Mouse (Mus musculus): ENCODE results near the gene Pknox2. TPM values are rescaled to one million over a fixed set of nuclear protein-coding genes. Genes with fewer than 3 reads are reported as not detected.

Gene Pknox2
- total and polyA plus RNA-seq, 2 experiments from 2014 or later, result 26.1 to 27.9 TPM

DNA sequence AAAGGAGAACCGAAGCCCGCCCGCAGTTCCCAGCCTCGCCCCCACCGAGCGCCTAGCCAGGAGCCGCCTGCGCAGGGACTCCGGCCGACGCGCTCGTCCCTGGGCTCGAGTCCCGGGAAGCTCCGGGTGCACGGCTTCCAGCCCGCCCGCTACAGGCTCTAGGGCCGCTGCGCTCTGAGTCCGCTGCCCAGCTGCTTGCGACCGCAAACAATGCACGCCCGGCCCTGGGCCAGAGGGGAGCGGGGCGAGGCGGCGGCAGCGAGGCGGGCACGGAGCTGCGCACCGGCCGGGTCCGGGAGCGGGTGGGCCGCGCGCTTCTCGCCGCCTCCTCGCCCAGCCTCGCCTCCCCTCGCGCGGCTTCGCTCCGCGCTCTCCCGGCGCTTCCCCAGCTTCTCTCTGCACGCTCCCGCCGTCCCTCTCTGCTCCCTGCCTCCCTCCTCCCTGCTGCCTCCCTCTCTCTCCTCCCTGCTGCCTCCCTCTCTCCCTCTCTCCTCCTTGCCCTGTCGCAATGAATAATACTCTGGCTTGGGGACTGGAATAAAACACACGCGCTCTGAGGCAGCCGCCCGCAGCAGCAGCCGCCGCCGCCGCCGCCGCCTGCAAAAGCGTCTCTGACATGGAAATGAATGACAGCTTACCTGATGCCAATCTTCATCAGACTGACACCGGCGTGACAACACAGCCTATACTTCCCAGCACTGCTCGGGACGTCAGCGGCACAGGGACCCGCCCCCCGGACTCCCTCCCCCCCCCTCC is 426 bp downstream of the Pknox2 start:
- Histone ChIP-seq H3K4me1 (ENCODE audit: insufficient read depth) (peaks cover 16% of the 10 kb centered on the region), H3K4me3 (ENCODE audit: low read depth, low read length) (peak overlapping the region; percentile 92), H3K9ac (peak overlapping the region; percentile 96), H3K27ac (ENCODE audit: low read depth, low read length) (peak overlapping the region; percentile 99), H3K4me2 (ENCODE audit: low read depth) (peak overlapping the region; percentile 81), H3K9me3 (ENCODE audit: low read length) (no peaks in the 10 kb centered on the region), H3K27me3 (ENCODE audit: insufficient read depth, low read length) (no peaks in the 10 kb centered on the region), H3K36me3 (ENCODE audit: insufficient read depth) (no peaks in the 10 kb centered on the region)
- DNase-seq (peak; percentile 93), ATAC-seq (peak; percentile 93)
- 2% methylated on average over 67 of the region's 75 CpGs for WGBS
- no peak for TF ChIP-seq CTCF (IDR thresholded peaks at IDR 0.05; ENCODE audit: low read depth)

DNA sequence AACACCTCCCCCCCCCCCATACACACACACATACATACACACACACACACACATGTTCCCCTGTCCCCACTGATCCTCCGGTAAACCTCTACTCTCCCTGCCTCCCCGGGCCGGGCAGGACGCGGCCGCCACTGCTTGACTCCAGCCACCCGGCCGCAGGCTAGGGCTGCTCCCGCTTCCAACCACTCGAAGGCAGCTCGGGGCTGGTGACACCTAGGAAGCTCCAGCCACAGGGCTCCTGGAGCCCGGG is 929 bp downstream of the Pknox2 start:
- DNase-seq (no peak), ATAC-seq (peak; percentile 17)
- no peaks in the 10 kb centered on the region for H3K27me3 ChIP-seq (ENCODE audit: insufficient read depth, low read length)
- H3K9ac ChIP-seq, result peak overlapping the region; percentile 96
- no peak for TF ChIP-seq CTCF (IDR thresholded peaks at IDR 0.05; ENCODE audit: low read depth)
- under 1% methylated on average over 12 of the region's 12 CpGs for WGBS
- no peaks in the 10 kb centered on the region for H3K36me3 ChIP-seq (ENCODE audit: insufficient read depth)
- peaks cover 16% of the 10 kb centered on the region for H3K4me1 ChIP-seq (ENCODE audit: insufficient read depth)
- H3K4me3 ChIP-seq (ENCODE audit: low read depth, low read length), result peak overlapping the region; percentile 92
- H3K9me3 ChIP-seq (ENCODE audit: low read length), result no peaks in the 10 kb centered on the region
- peak overlapping the region; percentile 99 for H3K27ac ChIP-seq (ENCODE audit: low read depth, low read length)
- peak overlapping the region; percentile 81 for H3K4me2 ChIP-seq (ENCODE audit: low read depth)

DNA sequence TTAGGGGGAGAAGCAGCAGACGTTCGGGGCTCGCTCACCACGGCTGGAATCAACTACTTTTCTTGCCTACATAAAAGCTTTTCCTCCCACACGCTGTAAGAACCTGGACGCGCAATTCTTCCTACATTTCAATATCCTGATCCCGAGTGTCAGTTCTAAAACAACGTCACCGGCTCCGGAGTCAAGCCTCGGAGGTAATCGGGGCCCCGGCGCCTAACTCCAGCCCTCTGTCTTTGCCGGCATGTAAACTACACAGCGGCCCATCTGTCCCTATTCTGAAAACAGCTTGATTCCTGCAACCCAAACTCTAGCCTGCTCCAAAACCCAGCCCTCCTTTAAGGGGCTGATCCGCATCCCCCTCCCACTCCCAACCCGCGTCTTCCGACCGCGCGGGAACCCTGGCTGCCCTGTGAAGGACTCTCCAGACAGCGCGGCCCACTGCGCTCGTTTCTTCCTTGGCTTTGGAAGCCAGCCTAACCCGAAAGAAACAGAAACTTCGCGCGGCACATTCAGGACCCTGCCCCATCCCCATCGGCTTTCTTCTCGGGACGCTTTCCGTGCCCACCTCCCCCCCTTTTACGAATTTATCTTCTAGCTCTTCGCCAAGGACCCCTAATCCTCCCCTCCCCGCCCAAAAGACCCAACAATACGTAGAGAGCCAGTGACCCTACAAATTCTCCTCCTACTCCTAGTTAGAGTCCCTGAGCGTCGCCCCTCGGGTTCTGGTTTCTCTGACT is 1.4 kb downstream of the Pknox2 start:
- peak; percentile 0 for ATAC-seq
- TF ChIP-seq CTCF (IDR thresholded peaks at IDR 0.05; ENCODE audit: low read depth), result no peak
- Histone ChIP-seq H3K4me3 (ENCODE audit: low read depth, low read length) (peak overlapping the region; percentile 92), H3K36me3 (ENCODE audit: insufficient read depth) (no peaks in the 10 kb centered on the region), H3K9ac (peak overlapping the region; percentile 96), H3K4me1 (ENCODE audit: insufficient read depth) (peaks cover 16% of the 10 kb centered on the region), H3K27me3 (ENCODE audit: insufficient read depth, low read length) (no peaks in the 10 kb centered on the region), H3K9me3 (ENCODE audit: low read length) (no peaks in the 10 kb centered on the region), H3K27ac (ENCODE audit: low read depth, low read length) (peak overlapping the region; percentile 99), H3K4me2 (ENCODE audit: low read depth) (peak overlapping the region; percentile 81)
- WGBS, result 2% methylated on average over 43 of the region's 43 CpGs
- peak; percentile 63 for DNase-seq

- WGBS, result 3% methylated on average over 26 of the region's 26 CpGs
Measured at GRCm38 (mm10) chr9:37145151-37145615, 2.0 kb downstream of the Pknox2 start.

GRCm38 (mm10) chr9:37144696-37145095 is 2.5 kb downstream of the Pknox2 start:
- H3K9ac ChIP-seq, result peak overlapping the region; percentile 96
- WGBS, result 4% methylated on average over 6 of the region's 6 CpGs
- H3K4me1 ChIP-seq (ENCODE audit: insufficient read depth), result peaks cover 20% of the 10 kb centered on the region
- no peak for TF ChIP-seq CTCF (IDR thresholded peaks at IDR 0.05; ENCODE audit: low read depth)
- no peak for ATAC-seq
- H3K9me3 ChIP-seq (ENCODE audit: low read length), result no peaks in the 10 kb centered on the region
- H3K27me3 ChIP-seq (ENCODE audit: insufficient read depth, low read length), result no peaks in the 10 kb centered on the region
- DNase-seq, result peak; percentile 43
- H3K4me3 ChIP-seq (ENCODE audit: low read depth, low read length), result peak overlapping the region; percentile 92
- H3K36me3 ChIP-seq (ENCODE audit: insufficient read depth), result no peaks in the 10 kb centered on the region
- peak overlapping the region; percentile 81 for H3K4me2 ChIP-seq (ENCODE audit: low read depth)
- H3K27ac ChIP-seq (ENCODE audit: low read depth, low read length), result peak overlapping the region; percentile 99

More at GRCm38 (mm10) chr9:37145151-37145615, 2.0 kb downstream of the Pknox2 start:
- peak; percentile 60 for DNase-seq
- H3K27me3 ChIP-seq (ENCODE audit: insufficient read depth, low read length), result no peaks in the 10 kb centered on the region
- peak; percentile 35 for TF ChIP-seq CTCF (IDR thresholded peaks at IDR 0.05; ENCODE audit: low read depth)
- no peak for ATAC-seq
- H3K9ac ChIP-seq, result peak overlapping the region; percentile 96
- H3K4me2 ChIP-seq (ENCODE audit: low read depth), result peak overlapping the region; percentile 81
- H3K9me3 ChIP-seq (ENCODE audit: low read length), result no peaks in the 10 kb centered on the region
- H3K4me3 ChIP-seq (ENCODE audit: low read depth, low read length), result peak overlapping the region; percentile 92
- H3K27ac ChIP-seq (ENCODE audit: low read depth, low read length), result peak overlapping the region; percentile 99
- peaks cover 20% of the 10 kb centered on the region for H3K4me1 ChIP-seq (ENCODE audit: insufficient read depth)
- no peaks in the 10 kb centered on the region for H3K36me3 ChIP-seq (ENCODE audit: insufficient read depth)

GRCm38 (mm10) chr9:37144251-37144650 is 3.0 kb downstream of the Pknox2 start:
- Histone ChIP-seq H3K4me2 (ENCODE audit: low read depth) (peak overlapping the region; percentile 81), H3K9me3 (ENCODE audit: low read length) (no peaks in the 10 kb centered on the region), H3K36me3 (ENCODE audit: insufficient read depth) (no peaks in the 10 kb centered on the region), H3K27me3 (ENCODE audit: insufficient read depth, low read length) (no peaks in the 10 kb centered on the region), H3K4me3 (ENCODE audit: low read depth, low read length) (peak overlapping the region; percentile 92), H3K4me1 (ENCODE audit: insufficient read depth) (peaks cover 20% of the 10 kb centered on the region), H3K9ac (peak overlapping the region; percentile 96), H3K27ac (ENCODE audit: low read depth, low read length) (peak overlapping the region; percentile 99)
- ATAC-seq, result no peak
- peak; percentile 44 for DNase-seq
- 4% methylated on average over 21 of the region's 21 CpGs for WGBS
- peak; percentile 47 for TF ChIP-seq CTCF (IDR thresholded peaks at IDR 0.05; ENCODE audit: low read depth)
